Mouse (Mus musculus): ENCODE results near the gene Crtac1.

Gene Crtac1

DNA sequence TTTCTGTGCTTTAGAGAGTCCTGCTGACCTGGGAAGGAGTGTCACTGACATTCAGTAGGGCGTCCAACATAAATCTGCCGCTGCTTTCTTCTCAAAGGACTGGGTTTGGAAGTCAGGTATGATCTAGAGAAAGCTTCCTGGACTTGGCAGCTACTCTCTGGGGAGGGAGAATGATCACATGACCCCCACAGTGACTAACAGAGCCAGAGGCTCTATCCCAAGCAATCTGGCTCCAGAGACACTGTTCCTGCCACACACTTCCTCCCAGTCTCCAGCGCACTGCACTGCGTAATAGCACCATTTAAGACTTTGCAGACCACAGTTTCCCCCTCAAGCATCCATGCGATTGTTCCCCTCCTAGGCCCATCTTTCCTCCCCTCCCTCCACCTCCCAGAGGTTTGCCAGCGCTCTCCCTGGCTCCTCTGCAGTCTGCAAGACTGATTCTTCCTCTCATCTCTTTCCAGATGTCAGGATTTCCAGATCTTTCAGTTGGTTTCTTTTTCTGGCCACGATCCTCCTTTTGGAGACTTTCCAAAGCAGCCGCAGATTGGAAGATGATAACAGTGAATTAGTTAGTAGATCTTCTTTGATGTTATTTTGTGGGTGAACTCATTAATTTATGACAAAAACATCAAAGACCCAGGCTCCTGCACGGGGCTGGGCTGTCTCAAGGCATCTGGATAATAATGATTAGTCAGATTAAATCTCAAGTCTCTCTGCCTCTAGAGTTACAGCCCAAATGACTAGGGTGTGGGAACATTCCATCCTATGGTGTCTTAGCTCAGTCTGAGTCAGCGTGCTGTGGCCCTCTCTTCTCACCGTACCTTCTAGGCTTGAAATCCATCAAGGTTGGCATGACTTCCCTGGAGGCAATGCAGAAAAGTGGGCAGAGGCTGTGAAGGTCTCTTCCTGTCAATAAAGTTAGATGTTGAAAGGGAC, 181.3 kb downstream of the Crtac1 start:
- ATAC-seq (ENCODE audit: insufficient number of reproducible peaks, low FRiP score, low TSS enrichment): no peak

- ATAC-seq (ENCODE audit: insufficient number of reproducible peaks, low FRiP score, low TSS enrichment): no peak
Measured at GRCm38 (mm10) chr19:42247519-42247918, 184.1 kb downstream of the Crtac1 start, which contains the start of gene Golga7b. Gene Golga7b, plus strand, starts transcription at chr19:42247574.

DNA sequence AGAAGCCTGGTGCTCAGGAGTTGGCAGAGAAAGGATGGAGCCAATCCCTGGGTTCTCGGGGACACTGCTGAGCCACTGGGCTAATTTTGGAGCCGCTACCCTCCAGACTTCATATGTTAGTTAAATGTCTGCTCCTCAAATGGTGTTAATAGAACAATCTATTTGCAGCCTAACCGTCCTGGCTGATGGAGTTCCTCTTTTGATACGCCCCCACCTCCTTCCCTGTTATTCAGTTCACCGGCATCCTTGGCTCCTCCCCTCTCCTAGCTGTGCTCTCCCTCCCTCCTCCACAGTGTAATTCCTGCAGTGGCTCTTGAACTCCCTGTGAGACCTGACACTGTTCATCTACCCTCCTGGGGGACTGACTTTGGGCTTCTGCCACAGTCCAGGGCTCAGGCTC, 185.0 kb downstream of the Crtac1 start:
- no peak for ATAC-seq (ENCODE audit: insufficient number of reproducible peaks, low FRiP score, low TSS enrichment)

- no peak for ATAC-seq (ENCODE audit: insufficient number of reproducible peaks, low FRiP score, low TSS enrichment)
Measured at GRCm38 (mm10) chr19:42243401-42243800, 188.2 kb downstream of the Crtac1 start.

DNA sequence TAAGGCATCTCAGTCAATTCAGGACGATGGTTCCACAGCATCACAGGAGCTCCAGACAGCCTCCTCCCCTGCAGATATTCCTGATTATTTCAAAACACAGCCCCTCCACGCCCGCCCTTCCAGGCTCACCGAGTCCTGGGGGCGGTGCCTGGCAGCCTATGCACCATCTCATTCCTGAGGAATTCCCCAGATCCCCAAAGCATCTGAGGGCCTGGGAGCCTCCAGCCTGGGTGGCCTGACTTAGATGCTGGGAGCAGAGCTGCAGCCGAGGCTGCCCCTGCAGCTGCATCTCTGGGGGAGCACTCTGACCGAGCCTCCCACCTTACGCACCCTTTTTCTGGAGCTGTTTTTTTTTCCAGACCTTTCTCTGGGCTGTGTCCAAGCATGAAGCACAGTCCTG, 190.7 kb downstream of the Crtac1 start:
- ATAC-seq (ENCODE audit: insufficient number of reproducible peaks, low FRiP score, low TSS enrichment): no peak

DNA sequence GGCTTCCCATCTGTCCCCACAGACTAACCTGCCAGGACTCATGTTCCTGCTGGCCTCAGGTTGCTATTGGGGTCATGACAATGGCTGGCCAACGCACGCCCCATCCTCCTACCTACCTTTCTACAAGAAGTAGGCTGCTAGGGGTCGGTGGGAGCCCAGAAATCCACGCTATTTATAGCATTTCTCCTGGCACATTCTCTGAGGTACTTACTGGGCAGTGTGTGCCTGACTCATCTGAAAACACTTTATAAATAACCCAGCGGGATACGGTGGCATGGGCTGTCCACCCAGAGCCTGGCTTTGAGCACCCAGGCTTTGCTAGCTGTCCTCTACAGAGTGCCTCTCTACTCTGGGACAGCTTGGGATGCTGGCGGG, 193.3 kb downstream of the Crtac1 start:
- peak; percentile 31; the same call in 1 of the 2 replicates for ATAC-seq (ENCODE audit: insufficient number of reproducible peaks, low FRiP score, low TSS enrichment)

DNA sequence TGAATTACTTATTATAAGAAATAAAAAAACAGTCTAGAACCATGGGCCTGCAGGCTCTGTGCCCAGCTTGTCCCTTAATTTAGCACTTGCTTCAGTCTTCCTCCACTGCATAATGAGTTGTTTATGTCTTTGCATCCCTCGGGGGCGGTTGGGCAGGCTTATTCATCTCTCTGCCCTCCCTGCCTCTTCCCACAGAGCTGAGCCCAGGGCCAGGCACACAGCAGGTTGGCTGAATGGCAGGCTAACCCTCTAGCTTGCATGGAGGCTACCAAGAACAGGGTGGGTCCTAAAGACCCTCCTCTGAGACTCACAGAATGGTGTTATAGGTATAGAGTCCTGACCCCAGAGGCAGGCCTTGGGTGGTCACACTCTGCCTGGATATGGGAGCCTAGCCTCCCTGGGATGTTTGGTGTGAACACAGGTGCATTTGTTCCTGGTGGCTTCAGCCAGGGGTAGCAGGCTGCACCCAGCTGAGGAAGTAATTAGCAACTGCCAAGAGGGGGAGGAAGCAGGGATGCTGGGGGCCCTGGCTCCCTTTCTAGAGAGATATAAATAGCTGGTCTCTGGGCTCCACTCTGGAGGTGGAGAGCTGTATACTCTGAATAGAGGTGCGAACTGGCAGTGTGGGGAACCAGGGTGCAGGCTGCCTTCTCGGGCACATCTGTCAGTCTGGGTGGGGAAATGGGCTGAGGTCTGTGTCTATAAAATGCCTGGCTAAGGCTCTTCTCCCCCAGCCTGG, 193.8 kb downstream of the Crtac1 start:
- 0 out of 2 replicates have a peak, but pooled peaks have one; percentile 40 for ATAC-seq (ENCODE audit: insufficient number of reproducible peaks, low FRiP score, low TSS enrichment)
